Mouse (Mus musculus): ENCODE measurements at regions not wholly inside any gene's neighbourhood (a gene's known extent, or its start where the extent isn't known, plus 50 kb on each side); places are given as distances from the start of the nearest gene placed in this dataset.

GRCm38 (mm10) chr3:61740088-61740487, 374.3 kb upstream of the B430305J03Rik start:
- no peak for ATAC-seq (replicated peaks; ENCODE audit: low FRiP score, low TSS enrichment, poor library complexity, severe bottlenecking)

GRCm38 (mm10) chr3:61738528-61738927, 372.8 kb upstream of the B430305J03Rik start:
- ATAC-seq (replicated peaks; ENCODE audit: low FRiP score, low TSS enrichment, poor library complexity, severe bottlenecking) = no peak

- ATAC-seq (replicated peaks; ENCODE audit: low FRiP score, low TSS enrichment, poor library complexity, severe bottlenecking) = no peak
Measured at GRCm38 (mm10) chr3:61716785-61717184, 351.0 kb upstream of the B430305J03Rik start.

DNA sequence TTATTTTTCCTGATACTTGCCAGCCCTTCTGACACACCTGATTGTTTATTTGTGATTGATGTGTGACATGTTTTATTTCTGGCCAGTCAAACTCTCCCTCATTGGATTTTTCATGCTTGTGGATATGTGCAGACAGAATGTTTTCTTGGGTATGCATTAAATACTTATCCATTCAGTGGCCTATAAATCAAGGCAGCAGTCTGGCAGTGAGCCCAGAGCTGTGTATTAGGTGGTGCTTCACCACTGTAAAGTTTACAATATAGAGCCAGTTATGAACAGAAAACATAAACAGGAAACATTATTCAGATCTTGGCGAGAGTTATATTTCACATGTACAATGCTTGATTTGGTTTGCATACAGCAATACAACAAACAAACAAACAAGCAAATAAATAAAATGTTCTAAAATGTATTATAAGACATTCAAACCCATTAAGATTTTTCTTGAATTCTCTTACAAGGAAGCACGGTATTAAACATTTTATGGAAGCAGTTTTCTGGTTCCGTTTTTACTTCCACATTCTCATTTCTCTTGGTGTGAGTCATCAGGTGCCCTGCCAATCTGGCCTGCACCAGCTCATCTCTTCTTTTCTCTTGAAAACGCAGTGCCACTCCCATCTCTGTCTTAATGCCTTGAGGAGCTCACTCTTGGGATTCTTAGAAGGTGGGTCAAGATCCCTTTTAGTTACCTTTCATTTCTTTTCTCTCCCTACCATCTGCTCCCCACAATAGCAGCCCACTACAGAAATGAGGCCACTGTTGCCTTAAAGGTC, 322.4 kb upstream of the B430305J03Rik start:
- no peak for ATAC-seq (replicated peaks; ENCODE audit: low FRiP score, low TSS enrichment, poor library complexity, severe bottlenecking)

- ATAC-seq (replicated peaks; ENCODE audit: low FRiP score, low TSS enrichment, poor library complexity, severe bottlenecking) = no peak
Measured at GRCm38 (mm10) chr3:61670874-61671273, 305.1 kb upstream of the B430305J03Rik start.

- no peak for ATAC-seq (replicated peaks; ENCODE audit: low FRiP score, low TSS enrichment, poor library complexity, severe bottlenecking)
Measured at GRCm38 (mm10) chr3:61656143-61656542, 290.4 kb upstream of the B430305J03Rik start.

DNA sequence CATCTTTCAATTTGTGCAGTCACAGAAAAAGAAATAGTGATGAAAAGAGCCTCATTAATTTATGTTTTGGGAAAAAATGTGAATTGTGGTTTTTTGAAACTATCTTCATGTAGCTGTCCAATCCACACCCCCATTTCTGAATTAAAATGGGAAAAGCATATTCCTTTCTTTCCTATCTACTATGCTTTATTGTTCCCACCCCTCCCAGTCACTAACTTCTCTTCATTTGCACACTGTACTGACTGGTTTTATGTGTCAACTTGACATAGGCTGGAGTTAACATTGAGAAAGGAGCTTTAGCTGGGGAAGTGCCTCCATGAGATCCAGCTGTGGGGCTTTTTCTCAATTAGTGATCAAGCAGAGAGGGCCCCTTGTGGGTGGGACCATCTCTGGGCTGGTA, 262.8 kb upstream of the B430305J03Rik start:
- no peak for ATAC-seq (replicated peaks; ENCODE audit: low FRiP score, low TSS enrichment, poor library complexity, severe bottlenecking)

GRCm38 (mm10) chr3:61628099-61628498, 262.3 kb upstream of the B430305J03Rik start:
- no peak for ATAC-seq (replicated peaks; ENCODE audit: low FRiP score, low TSS enrichment, poor library complexity, severe bottlenecking)

- no peak for ATAC-seq (replicated peaks; ENCODE audit: low FRiP score, low TSS enrichment, poor library complexity, severe bottlenecking)
Measured at GRCm38 (mm10) chr3:61623954-61624487, 258.3 kb upstream of the B430305J03Rik start.

- no peak for ATAC-seq (replicated peaks; ENCODE audit: low FRiP score, low TSS enrichment, poor library complexity, severe bottlenecking)
Measured at GRCm38 (mm10) chr3:61605469-61605868, 239.7 kb upstream of the B430305J03Rik start.

GRCm38 (mm10) chr3:61602891-61603290, 237.1 kb upstream of the B430305J03Rik start:
- no peak for ATAC-seq (replicated peaks; ENCODE audit: low FRiP score, low TSS enrichment, poor library complexity, severe bottlenecking)

GRCm38 (mm10) chr3:61595574-61595973, 229.8 kb upstream of the B430305J03Rik start:
- ATAC-seq (replicated peaks; ENCODE audit: low FRiP score, low TSS enrichment, poor library complexity, severe bottlenecking) = no peak

DNA sequence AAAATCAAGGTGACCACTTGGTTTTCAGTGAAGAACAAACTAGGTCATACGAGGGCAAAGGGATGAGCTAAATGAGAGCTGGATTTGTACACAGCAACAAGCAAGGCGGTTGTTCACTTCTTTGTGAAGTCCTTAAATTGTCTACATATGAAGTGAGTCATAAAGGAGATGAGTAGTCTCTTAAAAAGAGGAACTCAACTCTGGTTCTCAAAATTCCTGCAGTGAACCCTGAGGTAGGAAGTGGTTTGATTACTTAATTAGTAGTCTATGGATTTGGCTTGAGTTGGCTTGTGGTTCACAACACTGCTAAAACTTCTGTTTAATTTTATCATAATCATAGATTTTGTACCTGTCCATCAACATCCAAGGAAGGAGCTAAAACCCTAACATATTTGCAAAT, 226.6 kb upstream of the B430305J03Rik start:
- ATAC-seq (replicated peaks; ENCODE audit: low FRiP score, low TSS enrichment, poor library complexity, severe bottlenecking) = no peak

- no peak for ATAC-seq (replicated peaks; ENCODE audit: low FRiP score, low TSS enrichment, poor library complexity, severe bottlenecking)
Measured at GRCm38 (mm10) chr3:61583669-61584068, 217.9 kb upstream of the B430305J03Rik start.

GRCm38 (mm10) chr3:61582927-61583326, 217.2 kb upstream of the B430305J03Rik start:
- ATAC-seq (replicated peaks; ENCODE audit: low FRiP score, low TSS enrichment, poor library complexity, severe bottlenecking) = no peak

DNA sequence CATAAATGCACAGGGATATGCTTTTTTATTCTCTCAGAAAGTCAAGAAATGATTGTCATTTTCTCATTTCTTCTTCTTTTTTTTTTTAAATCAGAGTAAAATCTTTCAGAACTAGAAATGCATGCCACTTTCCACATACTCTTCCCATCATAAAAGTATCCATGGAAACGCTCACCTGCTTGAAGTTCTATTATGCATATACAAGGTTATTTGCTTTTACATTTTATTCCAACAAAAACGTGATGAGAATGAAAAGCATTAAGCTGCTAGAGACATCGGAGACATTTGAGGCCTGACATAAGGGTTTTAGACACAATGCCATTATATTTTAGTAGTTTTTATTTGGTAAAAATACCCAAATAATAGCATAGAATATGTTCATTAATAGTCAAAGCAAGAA, 214.5 kb upstream of the B430305J03Rik start:
- ATAC-seq (replicated peaks; ENCODE audit: low FRiP score, low TSS enrichment, poor library complexity, severe bottlenecking) = no peak

- no peak for ATAC-seq (replicated peaks; ENCODE audit: low FRiP score, low TSS enrichment, poor library complexity, severe bottlenecking)
Measured at GRCm38 (mm10) chr3:61537113-61537512, 171.4 kb upstream of the B430305J03Rik start.

GRCm38 (mm10) chr3:61535751-61536150, 170.0 kb upstream of the B430305J03Rik start:
- no peak for ATAC-seq (replicated peaks; ENCODE audit: low FRiP score, low TSS enrichment, poor library complexity, severe bottlenecking)

DNA sequence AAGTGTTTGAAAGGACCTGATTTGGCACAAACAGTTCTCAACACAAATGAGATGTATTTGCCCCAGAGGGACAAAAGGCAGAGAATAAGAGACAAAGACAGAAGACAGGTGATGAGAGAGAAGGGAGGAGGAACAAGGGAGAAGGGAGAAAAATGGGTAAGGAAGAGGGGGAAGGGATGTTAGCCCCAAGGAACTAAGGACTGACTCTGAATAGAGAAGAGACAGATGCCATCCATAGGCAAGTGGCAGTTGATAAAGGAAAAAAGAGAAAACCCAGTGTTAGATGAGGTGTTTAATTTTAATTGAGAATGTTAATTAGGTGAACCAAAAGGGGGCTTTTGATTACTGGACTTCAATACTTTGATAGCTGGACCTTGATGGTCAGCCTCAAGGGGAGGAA, 137.4 kb upstream of the B430305J03Rik start:
- ATAC-seq (replicated peaks; ENCODE audit: low FRiP score, low TSS enrichment, poor library complexity, severe bottlenecking) = no peak

- peak; percentile 92 for ATAC-seq (replicated peaks; ENCODE audit: low FRiP score, low TSS enrichment, poor library complexity, severe bottlenecking)
Measured at GRCm38 (mm10) chr3:61494835-61495234, 129.1 kb upstream of the B430305J03Rik start.

DNA sequence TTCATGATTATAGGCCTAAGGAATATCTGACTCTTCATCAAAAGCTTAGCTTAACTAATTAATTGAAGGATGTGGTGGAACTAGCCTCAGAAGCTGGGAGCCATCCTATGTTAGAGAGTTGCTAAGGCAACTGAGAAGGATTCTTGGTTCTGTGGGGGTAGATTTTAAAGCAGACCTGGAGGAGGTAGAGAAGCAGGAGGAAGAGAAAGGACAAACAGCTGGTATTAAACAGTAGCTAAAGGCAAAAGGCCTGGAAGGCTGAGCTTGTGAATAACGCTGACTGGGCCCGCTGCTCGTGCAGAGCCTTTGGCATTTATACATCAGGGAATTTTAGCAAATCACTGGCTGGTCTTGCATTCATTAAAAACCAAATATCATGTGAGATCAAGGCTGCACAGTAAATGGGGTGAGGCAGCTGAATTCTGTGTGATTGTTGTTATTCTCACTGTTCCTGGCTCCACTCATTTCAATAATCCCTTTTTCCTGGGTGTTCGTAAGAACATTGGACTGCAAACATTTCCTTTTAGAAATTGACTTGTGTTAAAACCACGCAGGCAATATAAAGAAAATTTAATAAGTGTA, 121.1 kb upstream of the B430305J03Rik start:
- no peak for ATAC-seq (replicated peaks; ENCODE audit: low FRiP score, low TSS enrichment, poor library complexity, severe bottlenecking)

Data from megakaryocyte-erythroid progenitor cell, adult 5-6 weeks (primary cell).